In the genomic region with DNA sequence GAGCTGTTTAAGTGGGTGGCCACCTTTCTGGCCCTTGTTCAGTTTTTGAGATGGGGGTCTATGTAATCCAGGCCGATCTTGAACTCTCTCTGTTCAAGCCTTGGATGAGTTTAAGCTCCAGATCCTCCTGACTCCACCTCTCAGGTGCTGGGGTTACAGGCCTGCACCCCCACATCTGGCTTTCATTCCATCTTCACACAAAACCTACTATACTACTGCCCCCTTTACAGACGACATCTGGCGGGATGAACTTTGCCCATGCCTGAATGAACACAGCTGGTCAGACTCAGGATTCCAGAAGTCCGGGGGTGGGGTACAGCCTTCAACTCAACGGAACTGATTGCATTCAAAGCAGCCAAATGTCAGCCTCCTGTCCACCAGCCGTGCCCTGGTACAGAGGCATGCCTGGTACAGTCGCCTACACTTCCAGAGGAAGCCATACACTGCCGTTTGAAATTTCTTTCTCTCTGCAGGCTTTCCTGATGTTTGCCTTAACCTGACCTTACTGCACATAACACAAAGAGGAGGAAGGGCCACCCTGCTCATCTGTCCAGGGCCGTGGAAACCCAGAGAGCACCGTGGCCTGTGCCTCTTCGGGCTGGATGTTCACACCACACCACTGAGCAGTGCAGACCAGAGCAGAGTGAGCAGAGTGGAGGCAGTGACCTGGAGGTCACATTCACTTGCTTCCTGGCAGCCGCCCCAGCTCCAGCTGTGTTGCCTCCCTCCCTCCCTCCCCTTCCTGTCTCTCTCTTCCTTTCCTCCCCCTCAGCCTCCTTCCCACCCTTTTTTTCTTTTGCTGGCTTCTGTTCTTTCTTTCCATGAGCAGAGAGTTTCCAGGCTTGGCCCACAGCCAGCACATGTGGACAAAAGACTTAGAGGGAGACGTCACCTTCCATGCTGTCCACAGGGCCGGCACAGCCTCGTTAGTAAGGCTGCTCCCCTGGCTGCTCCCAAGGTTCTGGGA, we compare ENCODE assay signal across 9 mouse cellular contexts. TPM values are rescaled to one million over a fixed set of nuclear protein-coding genes. Genes with fewer than 3 reads are reported as not detected.
DNase-seq lines count a peak whose midpoint lies in the region; ATAC-seq lines count a peak whose summit lies in the region.
"Had no signal": no experiment of that assay in that cellular context is flagged by ENCODE, and none has a peak within 500 bp of the region (broad histone marks: within the 10 kb centered on the region; RNA-seq: fewer than 3 reads in every experiment).

No protein-coding gene starts in this region.

- H3K4me2 ChIP-seq in forebrain, embryonic 11.5 days (ENCODE audit: low read depth, low read length, severe bottlenecking), result peak overlapping the region; percentile 26
- H3K4me2 ChIP-seq in heart, embryonic 16.5 days (ENCODE audit: low read depth, low read length), result peak overlapping the region; percentile 8
- peak overlapping the region; percentile 29 for H3K4me2 ChIP-seq in lung, embryonic 16.5 days (ENCODE audit: low read depth, low read length)

- no peak overlapping the region for H3K4me3 ChIP-seq in forebrain, embryonic 11.5 days (ENCODE audit: low read depth, low read length)
- H3K4me3 ChIP-seq in heart, embryonic 16.5 days (ENCODE audit: low read length), result no peak overlapping the region
- no peak overlapping the region for H3K4me3 ChIP-seq in lung, embryonic 16.5 days (ENCODE audit: low read length)

- H3K9ac ChIP-seq in forebrain, embryonic 11.5 days (ENCODE audit: low read length), result peak overlapping the region; percentile 33
- peak overlapping the region; percentile 36 for H3K9ac ChIP-seq in heart, embryonic 16.5 days (ENCODE audit: low read length)
- no peak overlapping the region for H3K9ac ChIP-seq in lung, embryonic 16.5 days (ENCODE audit: low read length)

- no peaks in the 10 kb centered on the region; the same call in 1 of the 2 replicates for H3K36me3 ChIP-seq in forebrain, embryonic 11.5 days (ENCODE audit: control insufficient read depth, insufficient read depth, low read length)
- H3K36me3 ChIP-seq in heart, embryonic 16.5 days (ENCODE audit: control insufficient read depth, insufficient read depth), result no peaks in the 10 kb centered on the region
- no peaks in the 10 kb centered on the region for H3K36me3 ChIP-seq in lung, embryonic 16.5 days (ENCODE audit: control insufficient read depth, insufficient read depth, low read length)

- DNase-seq in left cerebral cortex, postnatal 10 days (ENCODE audit: extremely low spot score in 1 of 2, low spot score in 2 of 2), result peak; percentile 53 to 91
- no peak for DNase-seq in left cerebral cortex, adult 8-10 months (ENCODE audit: low spot score in 2 of 2)
- peak; percentile 85 for DNase-seq in forebrain, embryonic 11.5 days (ENCODE audit: low spot score)
- DNase-seq in kidney, postnatal 10 days, result peak; percentile 92
- DNase-seq in retina, embryonic 14.5 days (ENCODE audit: low spot score), result peak; percentile 68
- DNase-seq in spleen, postnatal 4 days (ENCODE audit: low spot score in 2 of 2), result no peak

- H3K27ac ChIP-seq in forebrain, embryonic 11.5 days (ENCODE audit: low read depth, low read length), result peak overlapping the region; percentile 78
- H3K27ac ChIP-seq in heart, embryonic 16.5 days (ENCODE audit: low read length), result peak overlapping the region; percentile 82
- peak overlapping the region; percentile 82 for H3K27ac ChIP-seq in lung, embryonic 16.5 days (ENCODE audit: low read length)

- peak; percentile 82 for ATAC-seq in forebrain, embryonic 11.5 days (replicated peaks; ENCODE audit: low FRiP score)
- peak; percentile 85 for ATAC-seq in heart, embryonic 16.5 days (replicated peaks; ENCODE audit: extremely low read depth, insufficient read depth, low FRiP score)
- peak; percentile 91 for ATAC-seq in lung, embryonic 16.5 days (ENCODE audit: low read depth)

- 21% methylated on average over 15 of the region's 15 CpGs for WGBS in forebrain, embryonic 11.5 days
- WGBS in heart, embryonic 16.5 days, result 23% methylated on average over 15 of the region's 15 CpGs
- 14% methylated on average over 15 of the region's 15 CpGs for WGBS in lung, embryonic 16.5 days

- H3K4me1 ChIP-seq in forebrain, embryonic 11.5 days (replicated peaks; ENCODE audit: control insufficient read depth, insufficient read depth, low read length), result peaks cover 40% of the 10 kb centered on the region
- peaks cover 41% of the 10 kb centered on the region for H3K4me1 ChIP-seq in heart, embryonic 16.5 days (ENCODE audit: control insufficient read depth, insufficient read depth, low read length)
- H3K4me1 ChIP-seq in lung, embryonic 16.5 days (replicated peaks; ENCODE audit: control insufficient read depth, insufficient read depth, low read length), result peaks cover 47% of the 10 kb centered on the region

- H3K9me3 ChIP-seq in forebrain, embryonic 11.5 days (ENCODE audit: control insufficient read depth, low read length), result no peaks in the 10 kb centered on the region
- no peaks in the 10 kb centered on the region for H3K9me3 ChIP-seq in heart, embryonic 16.5 days (replicated peaks; ENCODE audit: control insufficient read depth, low read length)
- H3K9me3 ChIP-seq in lung, embryonic 16.5 days (ENCODE audit: control insufficient read depth, low read length), result no peaks in the 10 kb centered on the region

- intact Hi-C loops in left cerebral cortex, postnatal 10 days (cut with DNase I), result no loop called here

- no peaks in the 10 kb centered on the region for H3K27me3 ChIP-seq in forebrain, embryonic 11.5 days (ENCODE audit: control insufficient read depth, insufficient read depth, low read length)
- H3K27me3 ChIP-seq in heart, embryonic 16.5 days (ENCODE audit: control insufficient read depth, insufficient read depth, low read length), result no peaks in the 10 kb centered on the region
- H3K27me3 ChIP-seq in lung, embryonic 16.5 days (ENCODE audit: control insufficient read depth, insufficient read depth, low read depth, low read length), result no peaks in the 10 kb centered on the region
- H3K27me3 ChIP-seq: CH12.LX had no signal

RNA-seq across cellular contexts. Expression of gene Dennd2a, which starts 14.8 kb away (rescaled TPM):
- total RNA-seq in left cerebral cortex, postnatal 10 days (2021), result 10 to 100 TPM; 19.8 to 21.8 TPM
- total RNA-seq in left cerebral cortex, adult 8-10 months (2022), result 10 to 100 TPM; 22.0 to 27.0 (median 23.4) TPM
- polyA plus RNA-seq in forebrain, embryonic 11.5 days (2014; fragmentation: Nextera tagmentation; extraction: Ambion mirVana), result 42.0 and 42.5 TPM in 2 replicates
- polyA plus RNA-seq in heart, embryonic 16.5 days (2015; fragmentation: Nextera tagmentation; extraction: Ambion mirVana), result 10.0 and 12.2 TPM in 2 replicates
- 16.0 and 17.3 TPM in 2 replicates for polyA plus RNA-seq in lung, embryonic 16.5 days (2015; fragmentation: Nextera tagmentation; extraction: Ambion mirVana)

RNA-seq across cellular contexts. Expression of gene Adck2, which starts 30.8 kb away (rescaled TPM):
- total RNA-seq in left cerebral cortex, postnatal 10 days (2021), result 10 to 100 TPM; 24.2 to 29.8 TPM
- total RNA-seq in left cerebral cortex, adult 8-10 months (2022), result 10 to 100 TPM; 24.4 to 35.5 (median 31.8) TPM
- 23.2 and 26.6 TPM in 2 replicates for polyA plus RNA-seq in forebrain, embryonic 11.5 days (2014; fragmentation: Nextera tagmentation; extraction: Ambion mirVana)
- 19.3 and 19.5 TPM in 2 replicates for polyA plus RNA-seq in heart, embryonic 16.5 days (2015; fragmentation: Nextera tagmentation; extraction: Ambion mirVana)
- 25.0 and 30.0 TPM in 2 replicates for polyA plus RNA-seq in lung, embryonic 16.5 days (2015; fragmentation: Nextera tagmentation; extraction: Ambion mirVana)

RNA-seq across cellular contexts. Expression of gene Gm42420, which starts 42.6 kb away (rescaled TPM):
- total RNA-seq in left cerebral cortex, postnatal 10 days (2021), result not detected
- 1 to 10 TPM in 1 of 4 experiments, not detected in 3; 1.1 TPM for total RNA-seq in left cerebral cortex, adult 8-10 months (2022)
- 4.7 TPM in 1 of 2 replicates, not detected in the other for polyA plus RNA-seq in forebrain, embryonic 11.5 days (2014; fragmentation: Nextera tagmentation; extraction: Ambion mirVana)
- polyA plus RNA-seq in heart, embryonic 16.5 days (2015; fragmentation: Nextera tagmentation; extraction: Ambion mirVana), result 3.2 TPM in 1 of 2 replicates, not detected in the other
- polyA plus RNA-seq in lung, embryonic 16.5 days (2015; fragmentation: Nextera tagmentation; extraction: Ambion mirVana), result 0.93 TPM in 1 of 2 replicates, not detected in the other

RNA-seq across cellular contexts. Expression of gene Ndufb2, which starts 49.5 kb away (rescaled TPM):
- total RNA-seq in left cerebral cortex, postnatal 10 days (2021), result 100 to 1,000 TPM; 196 to 198 TPM
- total RNA-seq in left cerebral cortex, adult 8-10 months (2022), result 100 to 1,000 TPM; 148 to 171 (median 155) TPM
- polyA plus RNA-seq in forebrain, embryonic 11.5 days (2014; fragmentation: Nextera tagmentation; extraction: Ambion mirVana), result 217 and 222 TPM in 2 replicates
- polyA plus RNA-seq in heart, embryonic 16.5 days (2015; fragmentation: Nextera tagmentation; extraction: Ambion mirVana), result 696 and 711 TPM in 2 replicates
- polyA plus RNA-seq in lung, embryonic 16.5 days (2015; fragmentation: Nextera tagmentation; extraction: Ambion mirVana), result 312 and 332 TPM in 2 replicates

Comparison
In these comparisons a context has a peak if more than half of its experiments do, and no peak if none do; other contexts are left out.
1. DNase-seq: peak in left cerebral cortex, postnatal 10 days (2 of 2), forebrain, embryonic 11.5 days (single experiment), kidney, postnatal 10 days (single experiment) and retina, embryonic 14.5 days (single experiment); none in left cerebral cortex, adult 8-10 months (0 of 2) and spleen, postnatal 4 days (0 of 2).
2. Peak in every context shown above with its lines, with median percentiles within 50 percentile points of each other: ATAC-seq, H3K27ac ChIP-seq and H3K4me2 ChIP-seq.